Mouse (Mus musculus) A20 (cell line): ENCODE results near the gene Fnip2.
"Not testable (repeated sequence)": the region's sequence is repeated elsewhere in the genome, so short reads cannot be mapped to it uniquely, and the experiment has no call there.

Experiments used
- DNase-seq: peaks from one replicate; pipeline ENCODE4 v3.0.0-alpha.2; 2011; ENCODE audit warnings: low read depth, low spot score

Gene Fnip2

GRCm38 (mm10) chr3:79478400-79478799 is 89.2 kb downstream of the Fnip2 start:
- DNase-seq, result no peak

DNA sequence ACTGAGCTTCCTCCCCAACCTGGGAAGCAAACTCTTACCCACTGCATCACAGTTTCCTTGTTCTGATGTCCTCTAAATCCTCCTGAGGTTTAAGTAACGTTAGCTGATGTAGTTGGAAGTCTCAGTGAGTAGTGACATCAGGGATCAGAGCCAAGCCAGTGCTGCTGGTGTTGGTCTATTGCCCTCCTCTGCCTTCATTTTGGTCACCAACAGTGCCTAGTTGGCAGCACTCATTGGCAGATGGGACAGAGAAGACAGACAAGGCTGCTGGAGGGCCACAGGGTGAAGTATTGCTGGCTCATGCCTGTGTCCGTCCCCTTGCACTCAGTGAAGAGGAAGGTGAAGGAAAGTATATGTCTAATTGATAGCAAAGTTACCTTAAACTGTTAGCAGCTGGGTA is 91.6 kb downstream of the Fnip2 start:
- no peak for DNase-seq

DNA sequence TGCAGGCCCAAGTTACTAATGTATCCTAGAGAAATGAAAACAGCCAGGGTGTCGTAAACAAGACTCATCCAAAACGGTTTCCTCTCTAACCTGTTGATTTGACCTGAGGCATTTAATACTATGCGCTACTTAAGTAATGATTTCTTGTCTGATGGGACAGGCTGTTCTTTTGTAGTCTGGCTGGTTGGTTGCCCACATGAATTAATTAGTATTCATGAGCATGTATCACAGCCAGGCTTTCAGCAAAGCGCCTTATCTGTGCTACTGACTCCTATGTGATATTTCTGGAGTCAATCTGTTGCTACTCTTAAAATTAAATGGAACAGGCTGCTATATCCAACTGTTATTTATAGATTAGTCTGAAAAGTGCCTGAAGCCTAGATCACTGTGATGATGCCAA is 92.7 kb downstream of the Fnip2 start:
- no peak for DNase-seq

GRCm38 (mm10) chr3:79472362-79472761 is 95.2 kb downstream of the Fnip2 start:
- DNase-seq, result no peak

DNA sequence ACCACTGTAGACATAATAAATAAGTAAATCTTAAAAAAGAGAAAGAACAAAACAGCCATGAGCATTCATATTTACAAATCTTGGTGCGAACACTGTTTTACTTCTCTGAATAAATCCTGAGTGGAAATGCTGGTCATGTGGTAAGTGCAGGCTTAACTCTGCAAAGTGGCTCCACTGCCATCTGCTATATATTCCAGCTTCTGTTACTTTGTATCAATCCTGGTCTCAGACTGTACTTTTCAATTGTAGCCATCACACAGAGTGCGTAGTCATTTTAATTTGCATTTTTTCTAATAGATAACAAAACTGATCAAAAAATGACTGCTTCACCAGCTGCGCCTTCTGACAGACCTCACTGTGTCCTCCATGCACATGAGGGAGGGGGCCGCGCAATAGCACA is 98.2 kb downstream of the Fnip2 start:
- no peak for DNase-seq

- no peak for DNase-seq
These were observed 108.8 kb downstream of the Fnip2 start for GRCm38 (mm10) chr3:79458651-79459275.

DNA sequence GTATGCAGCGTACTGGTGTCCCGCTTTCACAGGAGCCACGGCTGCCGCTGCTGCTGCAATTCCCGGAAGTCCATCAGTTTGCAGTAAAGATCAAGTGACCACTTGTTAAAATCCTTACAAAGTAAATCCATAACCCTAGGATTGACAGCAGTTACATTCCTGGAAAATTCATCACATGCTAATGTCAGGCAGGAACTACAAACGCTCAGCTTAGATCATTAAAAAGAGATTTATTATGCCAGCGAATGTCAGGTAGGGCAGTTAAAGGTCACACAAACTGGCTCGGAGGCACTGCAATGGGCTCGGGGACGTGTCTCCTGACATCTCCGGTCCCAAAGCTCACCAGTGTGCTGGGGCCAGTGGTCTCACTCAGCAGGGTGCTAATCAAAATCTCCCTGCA is 111.8 kb downstream of the Fnip2 start:
- no peak for DNase-seq

DNA sequence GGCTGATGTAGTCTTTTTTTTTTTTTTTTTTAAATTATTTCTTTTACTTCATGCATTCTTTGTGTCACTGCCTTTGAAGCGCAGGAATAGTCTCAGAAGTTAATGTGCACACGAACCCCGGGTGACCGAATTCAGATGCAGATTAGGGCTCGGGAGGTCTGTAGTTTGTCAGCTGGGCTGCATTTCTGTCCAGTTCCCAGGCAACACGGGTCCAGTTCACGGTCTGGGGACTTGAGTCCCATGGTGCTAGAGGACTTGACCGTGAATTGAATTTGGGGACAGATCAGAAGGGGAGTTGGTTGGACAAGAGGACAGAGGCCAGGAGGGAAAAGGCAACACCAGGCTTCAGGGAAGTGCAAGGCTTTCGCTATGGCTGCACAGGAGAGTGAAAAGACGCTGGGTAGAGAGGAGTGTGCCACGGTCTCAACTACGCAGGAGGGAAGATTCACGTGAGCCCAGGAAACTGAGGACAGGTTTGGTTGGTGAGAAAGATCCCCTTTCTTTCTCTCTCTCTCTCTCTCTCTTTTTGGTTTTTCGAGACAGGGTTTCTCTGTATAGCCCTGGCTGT is 114.8 kb downstream of the Fnip2 start:
- DNase-seq, result no peak

DNA sequence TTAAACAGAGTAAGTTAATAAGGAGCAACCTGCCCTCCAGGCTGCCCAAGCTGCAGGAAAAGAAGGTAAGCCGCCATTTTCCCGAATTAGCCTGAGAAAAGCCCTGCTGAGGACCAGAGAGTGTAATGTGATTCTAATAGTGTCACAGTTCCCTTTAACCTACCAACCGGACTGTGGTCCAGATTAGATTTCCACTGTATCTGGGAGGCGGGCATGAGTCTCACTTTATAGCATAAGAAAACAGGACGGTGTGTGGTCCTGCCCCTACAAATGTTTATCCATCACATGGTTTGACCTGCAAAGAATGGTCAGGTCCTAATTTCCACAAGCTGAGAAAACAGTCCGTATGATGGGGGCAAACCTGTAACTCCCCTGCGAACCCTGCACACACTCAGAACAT is 118.2 kb downstream of the Fnip2 start:
- DNase-seq, result no peak

DNA sequence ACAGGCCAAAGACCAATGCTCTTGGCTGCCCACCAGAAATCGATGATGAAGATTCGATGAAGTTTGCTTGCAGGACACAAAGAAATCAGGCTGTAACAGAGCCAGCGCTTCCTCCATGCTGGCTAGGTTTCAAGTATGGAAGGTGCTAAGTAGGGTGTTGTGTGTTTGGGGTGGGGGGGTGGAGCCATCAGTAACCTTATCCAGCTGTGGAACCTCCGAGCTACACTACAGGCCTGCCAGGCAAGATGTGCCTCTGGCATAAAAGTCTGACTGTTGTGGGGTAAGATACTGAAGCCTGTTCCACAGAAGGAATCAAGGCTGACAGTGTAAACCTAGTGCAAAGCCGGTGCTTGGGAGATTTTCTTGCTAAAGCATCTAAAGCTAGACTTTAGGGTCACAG is 119.2 kb downstream of the Fnip2 start:
- no peak for DNase-seq

GRCm38 (mm10) chr3:79446648-79447047 is 120.9 kb downstream of the Fnip2 start:
- DNase-seq, result not testable (repeated sequence)

GRCm38 (mm10) chr3:79446124-79446523 is 121.5 kb downstream of the Fnip2 start:
- DNase-seq, result no peak

DNA sequence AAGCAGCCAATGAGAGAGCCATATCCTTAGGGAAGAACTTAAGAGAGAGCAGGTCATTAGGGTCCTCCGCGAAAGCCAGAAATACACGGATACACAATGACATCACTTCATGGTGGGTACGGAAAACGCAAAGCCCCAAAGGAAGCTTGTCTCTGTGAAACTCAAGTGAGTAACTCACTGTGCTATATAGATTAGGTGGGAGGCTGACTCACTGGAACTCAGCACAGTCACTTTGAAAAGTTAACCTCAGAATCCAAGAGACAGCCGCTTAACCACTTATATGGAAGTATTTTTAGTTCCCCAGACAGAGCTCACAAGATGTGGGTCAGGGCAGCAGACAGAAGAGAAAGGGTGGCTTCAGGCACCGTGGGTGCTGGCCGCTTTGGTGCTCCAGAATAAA is 122.6 kb downstream of the Fnip2 start:
- DNase-seq, result no peak

DNA sequence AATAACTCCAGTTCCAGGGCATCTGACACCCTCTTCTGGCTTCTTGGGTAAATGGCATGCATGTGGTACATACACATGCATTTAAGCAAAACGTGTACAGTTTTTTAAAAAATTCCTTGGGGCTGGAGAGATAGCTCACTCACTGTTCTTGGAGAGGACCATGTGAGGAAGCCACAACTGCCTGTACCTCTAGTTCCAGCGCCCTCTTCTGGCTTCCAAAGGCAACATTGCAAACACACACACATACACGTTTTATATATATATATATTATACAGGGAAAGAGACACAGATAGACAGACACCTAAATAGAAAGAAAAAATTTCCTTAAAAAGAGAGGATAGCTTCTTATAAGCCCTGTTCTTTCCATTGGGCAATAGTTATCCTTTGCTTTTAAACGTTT is 123.7 kb downstream of the Fnip2 start:
- peak; percentile 9 for DNase-seq

GRCm38 (mm10) chr3:79440976-79441491 is 126.6 kb downstream of the Fnip2 start:
- no peak for DNase-seq

DNA sequence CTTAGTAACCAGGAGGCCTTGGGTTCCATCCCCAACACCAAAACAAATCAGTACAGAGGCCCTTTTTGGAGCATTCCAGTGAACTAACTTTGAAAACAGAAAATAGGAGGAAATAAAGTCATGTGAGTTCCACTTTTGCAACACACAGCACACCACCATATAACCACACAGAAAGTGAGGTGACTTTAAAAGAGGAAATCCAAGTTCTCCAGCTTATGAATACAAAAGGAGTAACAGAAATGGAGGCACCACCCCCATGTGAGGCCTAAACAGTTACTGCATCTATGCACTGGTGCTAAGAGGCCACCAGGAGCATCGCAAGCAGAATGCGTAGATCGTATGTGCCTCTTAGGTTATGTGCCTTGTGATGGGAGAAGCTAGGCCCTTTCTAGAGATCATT is 129.3 kb downstream of the Fnip2 start:
- DNase-seq, result no peak

DNA sequence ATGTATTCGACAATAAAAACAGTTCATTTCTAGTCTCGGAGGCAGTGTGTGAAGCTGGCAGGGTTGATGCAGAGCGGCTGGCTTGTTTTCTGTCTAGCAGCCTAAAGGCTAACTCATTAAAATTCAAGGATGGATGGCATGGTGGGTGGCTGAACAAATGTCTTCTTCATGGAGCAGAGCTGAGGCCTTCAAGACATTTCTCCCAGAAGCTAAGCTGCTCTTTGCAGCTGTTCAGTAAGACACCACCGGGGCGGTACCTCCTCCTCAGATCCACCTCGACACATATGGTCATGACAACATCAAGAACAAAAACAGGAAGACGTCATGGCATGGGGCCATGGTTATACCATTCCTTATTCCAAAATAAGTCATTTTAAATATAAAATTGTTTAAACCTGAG is 131.4 kb downstream of the Fnip2 start:
- DNase-seq, result no peak

DNA sequence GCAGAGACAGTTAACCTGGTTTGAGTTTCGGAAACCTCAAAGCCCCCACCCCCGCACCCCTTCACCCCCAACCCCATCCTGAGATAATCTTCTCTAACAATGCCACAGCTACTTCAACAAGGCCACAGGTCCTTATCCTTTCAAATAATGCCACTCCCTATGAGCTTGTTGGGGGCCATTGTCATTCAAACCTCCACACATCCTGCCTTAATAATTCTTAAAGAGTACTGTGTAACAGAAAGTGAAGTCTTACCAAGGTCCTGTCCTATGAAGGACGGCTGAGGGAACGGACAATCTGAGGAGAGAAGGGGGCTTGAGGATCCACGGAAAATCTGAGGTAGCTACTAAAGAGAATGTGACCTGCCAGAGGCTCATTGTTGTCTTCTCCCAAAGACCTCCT is 132.6 kb downstream of the Fnip2 start:
- DNase-seq, result no peak

DNA sequence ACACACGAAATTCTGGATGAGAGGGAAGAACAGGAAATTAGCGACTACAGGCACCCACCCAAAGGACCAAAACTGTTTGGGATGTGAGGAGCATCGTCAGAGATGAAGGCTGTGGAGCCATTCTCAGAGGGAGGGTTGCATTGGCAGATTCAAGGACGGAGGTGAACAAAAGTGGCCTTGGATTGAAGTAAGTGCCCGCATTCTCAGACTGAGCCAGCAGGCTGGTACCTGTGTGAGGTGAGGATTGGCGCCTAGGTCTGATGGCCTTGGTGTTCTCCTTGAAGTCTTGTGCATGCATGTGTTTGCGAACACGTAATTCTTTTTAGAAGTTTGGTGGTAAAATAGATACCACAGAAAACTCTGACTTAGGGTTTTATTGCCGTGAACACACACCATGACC is 133.2 kb downstream of the Fnip2 start:
- DNase-seq, result no peak

DNA sequence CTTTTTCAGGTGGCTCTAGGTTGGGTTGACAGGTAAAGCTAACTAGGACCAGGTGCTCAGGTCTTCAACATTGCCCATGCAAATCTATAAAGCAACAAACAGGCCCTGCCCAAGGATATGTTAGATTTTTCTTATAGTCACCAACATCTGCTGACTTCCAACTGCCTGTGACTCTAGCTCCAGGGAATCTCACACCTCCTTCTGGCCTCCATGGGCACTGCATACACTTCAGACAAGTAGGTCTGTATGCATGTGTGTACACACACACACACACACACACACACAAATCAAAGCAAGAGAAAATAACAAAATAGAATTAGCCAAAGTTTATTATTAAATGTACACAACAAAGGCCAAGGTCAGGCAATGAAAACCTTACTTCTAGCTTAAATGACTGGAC is 134.0 kb downstream of the Fnip2 start:
- DNase-seq, result peak; percentile 9

DNA sequence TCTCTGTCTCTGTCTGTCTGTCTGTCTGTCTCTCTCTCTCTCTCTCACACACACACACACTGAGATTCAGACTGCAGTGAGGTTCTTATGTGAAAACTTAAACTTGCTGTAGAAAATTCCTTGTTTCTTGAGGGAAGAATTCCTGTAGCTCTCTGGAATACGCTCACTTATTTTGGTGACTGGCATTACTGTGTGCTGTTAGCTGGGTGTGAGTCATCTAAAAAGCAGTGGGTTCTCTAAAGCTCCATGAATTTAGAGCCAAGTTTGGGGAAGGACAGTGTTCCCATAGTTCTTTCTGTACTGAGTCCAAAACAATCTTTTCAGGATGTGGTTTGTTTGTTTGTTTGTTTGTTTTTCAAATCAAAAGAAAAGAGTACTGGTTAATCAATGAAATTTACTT is 142.2 kb downstream of the Fnip2 start:
- no peak for DNase-seq

DNA sequence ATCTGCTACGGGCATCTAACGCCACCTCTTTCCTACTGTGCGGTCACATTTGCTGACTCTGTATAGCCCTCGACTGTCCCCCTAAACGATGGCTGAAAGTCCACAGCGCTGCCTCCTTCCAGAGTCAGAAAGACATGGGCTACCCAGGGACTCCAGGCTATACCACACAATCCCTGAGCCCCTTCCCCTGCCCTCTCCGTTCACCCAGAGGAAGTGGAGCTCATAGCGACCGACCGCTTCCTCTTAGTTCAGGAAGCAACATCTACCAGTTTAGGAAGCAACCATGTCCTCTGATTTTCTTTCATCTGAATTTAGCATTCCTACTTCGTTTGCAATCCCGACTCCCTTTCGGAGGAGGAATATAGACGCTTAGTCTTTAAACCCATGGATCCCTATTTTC is 148.7 kb downstream of the Fnip2 start:
- DNase-seq, result no peak

DNA sequence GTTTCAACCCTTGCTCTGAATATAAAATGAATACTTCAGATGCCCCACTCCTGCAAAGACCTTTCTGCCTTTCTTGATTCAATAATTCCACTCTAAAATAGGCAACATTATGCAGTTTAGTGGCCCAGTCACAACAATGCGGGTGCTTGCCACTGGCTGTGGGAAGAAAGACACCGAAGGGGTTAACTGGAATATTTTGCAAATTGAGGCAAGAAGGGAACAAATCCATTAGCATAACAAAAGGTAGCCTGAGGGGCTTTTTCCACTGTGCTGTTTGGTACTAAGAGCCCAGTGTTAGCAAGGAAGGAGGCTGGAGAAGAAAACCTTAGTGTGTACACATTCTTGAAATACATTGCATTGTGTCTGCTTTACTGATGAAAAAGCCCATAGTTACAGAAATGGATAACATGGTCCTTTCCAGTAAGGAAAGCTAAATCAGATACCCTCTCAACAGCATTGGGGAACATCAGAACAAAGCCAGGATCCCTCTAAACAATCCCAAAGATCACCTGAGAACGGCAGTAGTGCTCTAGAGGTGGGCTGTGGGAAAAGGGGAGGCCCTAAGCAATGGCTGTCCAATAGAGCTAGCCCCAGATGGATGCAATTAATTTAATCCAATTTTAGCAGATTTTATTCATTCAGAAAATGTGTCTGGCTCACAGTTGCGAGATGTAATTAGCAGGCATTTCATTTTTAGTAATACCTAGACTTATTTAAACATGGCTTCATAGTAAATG is 150.5 kb downstream of the Fnip2 start:
- no peak for DNase-seq
